Mouse (Mus musculus) CH12F3 (cell line): Measurements from ENCODE around the gene Olfr1472.
"Not testable (repeated sequence)": the region's sequence is repeated elsewhere in the genome, so short reads cannot be mapped to it uniquely, and the experiment has no call there.

Experiments used
- in situ Hi-C: fragments of 300-500 bp; cut with MboI; formaldehyde crosslinking; loops from 2 replicates; pipeline ENCODE4 v1.14.3; 2020; ENCODE audit warnings: low sequenced_read_pairs

Gene Olfr1472

DNA sequence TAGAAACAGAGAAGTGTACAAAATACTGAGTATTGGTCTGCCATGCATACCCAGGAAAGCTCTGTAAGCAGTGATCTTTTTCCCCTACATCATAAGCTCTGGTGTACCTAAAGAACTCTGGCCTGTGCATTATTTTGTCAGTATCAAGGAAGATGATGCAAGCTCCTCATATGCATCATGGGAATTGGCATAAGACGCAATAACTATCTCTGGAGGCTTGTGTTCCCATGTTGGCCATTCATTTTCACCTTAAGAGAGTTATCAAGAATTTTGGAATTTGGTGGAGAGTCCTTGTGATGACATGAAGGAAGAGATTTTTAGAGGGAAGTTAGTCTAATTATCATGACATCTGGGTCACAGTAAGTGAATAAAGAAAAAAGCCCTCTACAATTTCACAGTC is at the start of gene Olfr1472:
Gene Olfr1472 (minus strand): TSS at position 101 of the 400 bp plus-strand sequence.
- in situ Hi-C loops: no loop called here

DNA sequence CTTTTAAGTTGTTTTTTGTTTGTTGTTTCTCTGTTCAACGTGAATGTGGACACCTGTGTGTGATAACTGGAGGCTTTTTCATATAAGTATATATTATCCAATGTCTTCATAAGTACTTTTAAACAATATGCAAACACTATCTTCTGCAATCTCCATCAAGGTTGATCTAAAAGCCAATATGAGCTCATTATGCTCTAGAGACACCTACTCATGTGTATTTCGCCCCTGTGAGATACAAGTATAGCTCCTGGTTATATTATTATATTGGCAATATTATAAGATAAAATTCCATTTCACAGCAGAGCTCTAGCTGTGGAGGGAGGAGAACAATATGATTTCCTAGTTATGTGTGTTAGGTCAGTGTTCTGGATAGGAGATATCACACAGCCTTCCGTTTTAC is 44.4 kb upstream of the Olfr1472 start, which contains the start of gene Olfr1477:
Gene Olfr1477 (plus strand): TSS at position 301 of the 400 bp plus-strand sequence.
- in situ Hi-C loops: no loop called here

- in situ Hi-C loops: no loop called here
Observed at GRCm38 (mm10) chr19:13480096-13480495, 24.2 kb upstream of the Olfr1472 start, which contains the start of gene Olfr1475. Gene Olfr1475, minus strand, starts transcription at chr19:13480196.

DNA sequence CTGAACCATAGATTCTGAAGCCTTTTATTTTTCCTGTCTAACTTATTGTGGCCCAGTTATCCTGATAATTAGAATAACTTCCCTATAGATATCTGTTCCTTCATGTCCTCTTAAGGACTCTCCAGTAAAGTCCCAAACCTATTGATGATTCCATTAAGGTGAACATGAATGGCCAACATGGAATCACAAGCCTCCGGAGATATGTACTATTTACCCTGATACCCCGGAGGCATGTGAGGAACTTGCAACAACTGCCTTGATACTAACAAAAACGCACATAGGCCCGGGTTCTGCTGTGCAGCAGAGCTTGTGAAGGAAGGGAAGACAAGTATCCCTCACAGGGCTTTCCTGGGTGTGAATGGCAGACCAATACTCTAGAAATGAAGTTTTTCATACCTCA is 13.4 kb upstream of the Olfr1472 start, which contains the start of gene Olfr1474:
Gene Olfr1474 (plus strand): TSS at position 301 of the 400 bp plus-strand sequence.
- in situ Hi-C loops: not testable (repeated sequence)

- in situ Hi-C loops: not testable (repeated sequence)
Observed at GRCm38 (mm10) chr19:13443109-13443508, 12.8 kb downstream of the Olfr1472 start, which contains the start of gene Olfr1471. Gene Olfr1471, plus strand, starts transcription at chr19:13443409.

- in situ Hi-C loops: no loop called here
Observed at GRCm38 (mm10) chr19:13407549-13407948, 48.3 kb downstream of the Olfr1472 start, which contains the start of gene Olfr1469. Gene Olfr1469, plus strand, starts transcription at chr19:13407849.
